Mouse (Mus musculus): ENCODE measurements around the gene Unc45b. TPM values are rescaled to one million over a fixed set of nuclear protein-coding genes. Genes with fewer than 3 reads are reported as not detected.
"Not testable (repeated sequence)": the region's sequence is repeated elsewhere in the genome, so short reads cannot be mapped to it uniquely, and the experiment has no call there.

Unc45b gene
- total RNA-seq, 4 experiments from 2014 or later: 184 to 219 (median 203) TPM

- no peak for DNase-seq (ENCODE audit: low spot score in 2 of 2)
These were observed 35.3 kb downstream of the Unc45b start for GRCm38 (mm10) chr11:82945636-82946035.

- DNase-seq (ENCODE audit: low spot score in 2 of 2): no peak
These were observed 37.1 kb downstream of the Unc45b start for GRCm38 (mm10) chr11:82947457-82947856.

- no peak for DNase-seq (ENCODE audit: low spot score in 2 of 2)
These were observed 38.7 kb downstream of the Unc45b start for GRCm38 (mm10) chr11:82949036-82949435.

GRCm38 (mm10) chr11:82950736-82951481 lies 40.6 kb downstream of the Unc45b start, which contains the start of gene Slfn5:
TSS of gene Slfn5 (plus strand) at chr11:82951349.
- DNase-seq (ENCODE audit: low spot score in 2 of 2): peak; percentile 31 to 54

GRCm38 (mm10) chr11:82951865-82952611 lies 41.7 kb downstream of the Unc45b start:
- peak; percentile 50 to 51 for DNase-seq (ENCODE audit: low spot score in 2 of 2)

GRCm38 (mm10) chr11:82952612-82953542 lies 42.5 kb downstream of the Unc45b start:
- no peak for DNase-seq (ENCODE audit: low spot score in 2 of 2)

GRCm38 (mm10) chr11:82954631-82955030 lies 44.3 kb downstream of the Unc45b start:
- no peak for DNase-seq (ENCODE audit: low spot score in 2 of 2)

- DNase-seq (ENCODE audit: low spot score in 2 of 2): no peak
These were observed 46.6 kb downstream of the Unc45b start for GRCm38 (mm10) chr11:82956925-82957324.

- peak in 1 of 2 experiments; percentile 12 for DNase-seq (ENCODE audit: low spot score in 2 of 2)
These were observed 49.3 kb downstream of the Unc45b start for GRCm38 (mm10) chr11:82959613-82960012.

GRCm38 (mm10) chr11:82961743-82962142 lies 51.4 kb downstream of the Unc45b start:
- no peak for DNase-seq (ENCODE audit: low spot score in 2 of 2)

- DNase-seq (ENCODE audit: low spot score in 2 of 2): no peak
These were observed 51.9 kb downstream of the Unc45b start for GRCm38 (mm10) chr11:82962215-82962614.

- DNase-seq (ENCODE audit: low spot score in 2 of 2): no peak
These were observed 60.6 kb downstream of the Unc45b start for GRCm38 (mm10) chr11:82970712-82971589.

GRCm38 (mm10) chr11:82971590-82971974 lies 61.2 kb downstream of the Unc45b start:
- DNase-seq (ENCODE audit: low spot score in 2 of 2): no peak

GRCm38 (mm10) chr11:82973916-82974315 lies 63.6 kb downstream of the Unc45b start:
- DNase-seq (ENCODE audit: low spot score in 2 of 2): no peak

GRCm38 (mm10) chr11:82982409-82982808 lies 72.1 kb downstream of the Unc45b start:
- not testable (repeated sequence) for DNase-seq (ENCODE audit: low spot score in 2 of 2)

GRCm38 (mm10) chr11:82983193-82983592 lies 72.8 kb downstream of the Unc45b start:
- DNase-seq (ENCODE audit: low spot score in 2 of 2): peak in 1 of 2 experiments; percentile 15

GRCm38 (mm10) chr11:82987621-82988020 lies 77.3 kb downstream of the Unc45b start:
- no peak for DNase-seq (ENCODE audit: low spot score in 2 of 2)

GRCm38 (mm10) chr11:82989357-82989756 lies 79.0 kb downstream of the Unc45b start:
- no peak for DNase-seq (ENCODE audit: low spot score in 2 of 2)

GRCm38 (mm10) chr11:82990612-82991385 lies 80.4 kb downstream of the Unc45b start:
- not testable (repeated sequence) for DNase-seq (ENCODE audit: low spot score in 2 of 2)
